8 mouse cellular contexts compared by ENCODE assay signal in the genomic region with DNA sequence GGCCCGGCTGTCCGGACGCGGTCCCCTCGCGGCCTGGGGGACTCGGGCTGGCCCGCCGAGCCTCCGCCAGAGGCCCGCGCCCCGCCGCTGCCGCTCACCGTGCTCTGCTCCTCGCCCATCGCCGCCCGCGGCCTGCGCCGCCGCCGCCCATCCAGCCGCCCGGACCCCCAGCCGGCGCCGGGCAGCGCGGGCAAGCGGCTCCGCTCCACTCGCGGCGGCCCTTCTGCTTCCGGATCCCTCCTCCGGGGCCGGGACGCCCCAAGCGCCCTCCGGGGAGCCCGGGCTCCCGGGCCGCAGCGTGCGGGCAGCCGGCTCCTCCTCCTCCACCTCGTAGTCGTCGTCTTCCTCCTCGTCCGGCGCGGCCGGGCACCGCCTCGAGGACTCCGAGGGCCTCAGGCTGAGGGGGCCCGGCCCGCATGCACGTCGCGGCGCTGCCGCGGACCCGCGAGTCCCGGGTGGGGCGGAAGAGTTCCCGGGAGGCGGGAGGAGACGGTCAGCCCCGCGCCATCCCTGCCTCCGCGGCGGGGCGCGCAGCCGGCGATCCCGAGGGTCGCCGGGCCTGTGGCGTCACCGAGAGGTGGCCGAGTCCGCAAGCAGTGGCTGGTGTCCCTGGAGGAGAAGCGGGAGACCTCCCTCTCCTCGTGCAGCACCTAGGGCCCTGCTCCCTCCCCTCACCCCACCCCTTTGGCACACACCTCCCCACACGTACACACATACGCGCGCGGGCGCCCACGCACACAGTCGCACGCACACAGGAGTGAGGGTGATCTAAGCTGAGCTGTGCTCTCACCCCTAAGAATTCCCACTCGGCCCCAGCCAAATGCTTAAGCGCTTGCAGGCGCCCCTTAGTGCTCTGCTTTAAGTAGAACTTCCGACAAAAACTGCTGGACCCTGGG. TPM values are rescaled to one million over a fixed set of nuclear protein-coding genes. Genes with fewer than 3 reads are reported as not detected.
DNase-seq lines count a peak whose midpoint lies in the region; ATAC-seq and TF ChIP-seq lines count a peak whose summit lies in the region.

A gene (minus strand): TSS at position 119 of the 896 bp plus-strand sequence.

- peak within 1 kb of the TSS; percentile 87 for H3K27ac ChIP-seq in intestine, postnatal 0 days (ENCODE audit: low read depth, low read length)

- no peaks in the 10 kb centered on the region for H3K9me3 ChIP-seq in intestine, postnatal 0 days (ENCODE audit: control insufficient read depth)

- peak within 1 kb of the TSS; percentile 85 for H3K4me3 ChIP-seq in intestine, postnatal 0 days (ENCODE audit: low read depth, low read length)

- intact Hi-C loops in left cerebral cortex, postnatal 36 days (cut with DNase I) = loop anchor here (5.0 kb wide), 1 partner anchor 107 kb away; no protein-coding TSS in a partner anchor

- WGBS in intestine, postnatal 0 days = under 1% methylated on average over 62 of the region's 106 CpGs

- no peaks in the 10 kb centered on the region for H3K36me3 ChIP-seq in intestine, postnatal 0 days (ENCODE audit: control insufficient read depth, insufficient read depth)

- H3K27me3 ChIP-seq in intestine, postnatal 0 days (replicated peaks; ENCODE audit: control insufficient read depth, insufficient read depth, low read length) = no peaks in the 10 kb centered on the region

- peaks cover 7% of the 10 kb centered on the region for H3K4me1 ChIP-seq in intestine, postnatal 0 days (replicated peaks; ENCODE audit: control insufficient read depth, insufficient read depth, low read length)

- H3K9ac ChIP-seq in intestine, postnatal 0 days (ENCODE audit: low read depth, low read length) = peak within 1 kb of the TSS; percentile 97

- peak within 1 kb of the TSS; percentile 94 for H3K4me2 ChIP-seq in intestine, postnatal 0 days (replicated peaks; ENCODE audit: low read depth)

- DNase-seq in adrenal gland, postnatal 25 days = peak; percentile 70
- DNase-seq in embryo, embryonic 11 days = peak; percentile 82
- peak; percentile 79 to 83 for DNase-seq in left cerebral cortex, postnatal 36 days (ENCODE audit: low spot score in 2 of 2)
- peak; percentile 73 for DNase-seq in right cerebral cortex, postnatal 14 days
- no peak for DNase-seq in natural killer cell, adult 2 months (ENCODE audit: low spot score in 2 of 2)

- peak; percentile 61 for ATAC-seq in granulocyte monocyte progenitor cell, adult 5-6 weeks (replicated peaks; ENCODE audit: poor library complexity, severe bottlenecking)
- ATAC-seq in intestine, postnatal 0 days = peak; percentile 76
- peak; percentile 45 for ATAC-seq in megakaryocyte progenitor cell, adult 5-6 weeks (replicated peaks; ENCODE audit: poor library complexity)

- TF ChIP-seq CTCF in intestine, postnatal 0 days (IDR thresholded peaks at IDR 0.05; ENCODE audit: low read depth) = no peak

RNA-seq across cellular contexts. Expression of the gene that starts here (rescaled TPM):
- 8.4 and 9.9 TPM in 2 replicates for total RNA-seq in adrenal gland, postnatal 25 days (2021)
- total RNA-seq in granulocyte monocyte progenitor cell, adult 5-6 weeks (2014; fragmentation: Nextera tagmentation) = 3.7 and 4.3 TPM in 2 replicates
- total RNA-seq in granulocyte monocyte progenitor cell, adult 5-6 weeks (2017) = 2.1 and 3.0 TPM in 2 replicates
- polyA plus RNA-seq in intestine, postnatal 0 days (2015; fragmentation: Nextera tagmentation; extraction: Ambion mirVana) = 1.9 and 2.0 TPM in 2 replicates
- total RNA-seq in left cerebral cortex, postnatal 36 days (2021) = 10 to 100 TPM; 10.9 to 13.6 TPM
- total RNA-seq in megakaryocyte progenitor cell, adult 5-6 weeks (2015) = 3.6 and 3.7 TPM in 2 replicates
- 2.5 TPM in 2 replicates for total RNA-seq in megakaryocyte progenitor cell, adult 5-6 weeks (2017)

Comparison
In these comparisons a context has a peak if more than half of its experiments do, and no peak if none do; other contexts are left out.
1. DNase-seq: peak in adrenal gland, postnatal 25 days (single experiment), embryo, embryonic 11 days (single experiment), left cerebral cortex, postnatal 36 days (2 of 2) and right cerebral cortex, postnatal 14 days (single experiment); none in natural killer cell, adult 2 months (0 of 2).
2. Peak in every context shown above with its lines, with median percentiles within 50 percentile points of each other: ATAC-seq.